Mouse (Mus musculus) CH12.LX (cell line): ENCODE measurements around the gene Trim46.

ENCODE experiments used
- CTCF ChIP-seq, 2 experiments: IDR thresholded peaks in 1 of 2; conservative IDR thresholded peaks in 1 of 2; 2 replicates each; pipeline ENCODE4 v1.5.1; 2011 to 2012; ENCODE audit warnings: low read depth in 2 of 2, low read length in 2 of 2, improper control_type of control experiment in 1 of 2, inconsistent platforms in 1 of 2, mild to moderate bottlenecking in 1 of 2, moderate library complexity in 1 of 2
- MYC ChIP-seq: IDR thresholded peaks from 2 replicates; pipeline ENCODE4 v1.6.1; 2011; ENCODE audit warnings: low read depth, mild to moderate bottlenecking, improper control_type of control experiment, low read length
- POLR2A ChIP-seq: IDR thresholded peaks from 2 replicates; pipeline ENCODE4 v1.6.1; 2011; ENCODE audit warnings: low read depth, mild to moderate bottlenecking, improper control_type of control experiment, low read length

- TF ChIP-seq POLR2A (no peak), CTCF (conservative IDR thresholded peaks at IDR 0.05 in 1 of 2, IDR thresholded peaks at IDR 0.05 in 1 of 2; ENCODE audit: low read depth in 2 of 2, low read length in 2 of 2) (no peak), MYC (no peak)
These were observed 18.6 kb downstream of the Trim46 start for GRCm38 (mm10) chr3:89227307-89228179.
